Mouse (Mus musculus): ENCODE results near the gene Tead4.

DNA sequence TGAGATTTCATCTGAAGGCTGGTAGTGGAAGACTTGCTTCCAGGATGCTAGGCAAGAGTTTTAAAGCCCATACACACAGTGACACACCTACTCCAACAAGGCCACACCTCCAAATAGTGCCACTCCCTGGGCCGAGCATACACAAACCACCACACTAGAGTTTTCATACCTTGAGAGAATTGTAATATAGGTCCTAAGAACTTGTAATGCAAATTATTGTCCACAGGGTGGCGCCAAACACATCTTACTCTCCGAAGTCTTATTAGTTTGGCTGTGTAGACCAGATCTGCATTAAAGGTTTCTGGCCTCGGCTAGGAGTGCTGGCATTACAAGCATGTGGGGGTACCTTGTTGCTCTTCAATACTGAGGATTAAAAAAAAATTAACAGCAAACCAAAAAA, 17.7 kb upstream of the Tead4 start:
- TF ChIP-seq GATA1 (IDR thresholded peaks at IDR 0.05; ENCODE audit: borderline replicate concordance, low read length): no peak
- peak; percentile 56 for TF ChIP-seq CTCF (IDR thresholded peaks at IDR 0.05; ENCODE audit: low read depth, low read length)

Data from G1E (cell line).